Mouse (Mus musculus) inflammation-experienced regulatory T-cells, adult 6 months (primary cell): Measurements from ENCODE around the gene Fads3. TPM values are rescaled to one million over a fixed set of nuclear protein-coding genes. Genes with fewer than 3 reads are reported as not detected.

Experiments used
- ATAC-seq: one replicate; pipeline ENCODE4 v1.8.0; 2017
- polyA plus RNA-seq, 3 experiments: library from polyadenylated mRNA; unstranded; fragments of 100-300 nt; shearing (Covaris generic); gene quantifications; one replicate each; pipeline ENCODE4 v1.2.1; 2017

The Fads3 gene
- polyA plus RNA-seq, 3 experiments from 2014 or later = not detected

DNA sequence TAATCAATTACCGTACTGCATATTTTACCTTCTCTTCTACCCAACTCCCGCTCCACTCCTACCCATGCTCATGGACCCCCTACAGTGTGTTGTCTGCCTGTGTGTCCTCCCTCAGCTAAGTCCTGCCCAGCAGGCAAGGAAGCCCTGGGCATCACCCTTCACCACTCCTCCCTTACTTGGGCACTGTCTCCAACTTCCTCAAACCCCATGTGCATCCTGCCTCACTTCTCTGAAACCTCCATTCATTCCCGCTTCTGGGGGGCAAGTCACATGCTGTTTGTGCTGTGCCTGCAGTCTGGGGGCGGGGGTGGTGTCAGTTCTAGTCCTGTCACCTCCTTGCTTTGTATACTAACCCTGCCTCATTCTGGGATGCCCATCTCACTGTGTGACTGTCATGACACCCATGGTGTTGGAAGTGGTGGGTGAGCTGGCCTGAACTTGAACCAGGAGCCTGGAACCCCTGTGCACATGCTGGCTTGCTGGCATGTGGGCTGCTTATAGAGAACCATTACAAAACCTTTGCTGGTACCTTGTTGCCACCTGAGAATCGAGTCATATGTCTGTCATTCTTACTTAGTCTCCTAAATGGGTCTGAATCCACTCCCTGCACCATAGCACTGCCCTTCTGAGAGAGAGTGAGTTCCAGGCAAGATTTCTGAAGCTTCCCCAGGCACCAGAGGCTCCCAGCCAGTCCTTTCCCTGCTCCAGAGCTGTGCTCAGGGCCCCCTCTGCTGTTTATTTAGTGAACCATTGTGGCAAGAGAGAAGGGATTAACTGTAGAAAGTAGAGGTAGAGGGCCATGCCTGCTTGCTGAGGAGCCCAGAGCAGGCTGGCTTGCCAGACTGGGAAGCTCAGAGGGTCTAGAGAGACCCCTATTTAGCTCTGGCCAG is 18.7 kb upstream of the Fads3 start:
- no peak for ATAC-seq

DNA sequence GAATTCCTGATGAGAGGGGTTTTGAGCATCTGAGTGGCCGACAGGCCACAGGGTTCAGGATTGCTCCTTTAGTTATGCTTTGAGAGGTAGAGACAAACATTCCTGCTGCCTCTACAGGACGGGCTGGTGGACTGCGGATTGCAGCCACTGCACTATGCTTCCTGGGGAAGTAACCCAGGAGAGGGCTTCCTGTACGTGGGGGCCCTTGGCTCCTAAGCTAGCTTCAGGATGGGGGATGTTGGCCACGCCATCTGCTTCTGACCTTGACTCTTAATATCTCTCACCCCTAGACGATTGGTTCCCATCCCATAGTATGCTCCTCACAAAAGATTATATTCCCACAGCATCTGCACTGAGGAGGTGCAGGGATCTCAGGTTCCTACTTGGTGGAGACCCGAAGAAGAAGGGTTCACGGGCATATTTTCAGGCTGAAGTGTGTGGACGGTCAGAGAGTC is 18.0 kb upstream of the Fads3 start:
- ATAC-seq = no peak

DNA sequence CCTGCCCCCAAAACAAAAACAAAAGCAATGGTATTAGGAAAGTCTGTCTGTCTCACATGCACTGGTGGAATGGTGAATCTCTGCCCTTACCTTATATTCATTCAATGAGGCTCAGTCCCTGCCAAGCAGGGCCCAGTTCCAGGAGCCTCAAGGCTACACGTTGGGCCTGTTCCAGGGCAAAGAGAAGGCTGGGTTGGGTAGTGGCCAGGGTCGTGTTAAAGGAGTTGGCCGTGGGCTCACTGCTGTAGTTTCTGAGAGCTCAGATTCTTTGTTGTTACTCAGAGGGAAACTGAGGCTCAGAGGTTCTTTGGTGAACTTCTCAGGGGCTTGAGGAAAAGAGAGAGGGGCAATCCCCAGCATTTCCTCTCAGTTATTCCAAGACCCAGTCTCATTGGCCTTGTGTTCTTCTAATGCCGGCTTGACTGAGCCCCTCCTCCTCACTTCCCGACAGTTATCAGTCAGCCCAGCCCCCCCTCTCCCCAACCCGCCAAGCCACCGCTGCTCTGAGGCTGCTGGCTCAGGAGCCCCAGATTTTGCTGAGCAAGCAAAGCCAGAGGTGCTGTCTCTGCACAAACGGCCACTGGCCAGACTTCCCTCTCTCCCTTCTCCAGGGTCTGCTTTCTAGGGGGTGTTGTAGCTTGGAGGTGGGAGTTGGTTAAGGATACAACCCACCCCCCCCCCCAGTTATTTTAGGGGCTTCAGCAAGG is 16.0 kb upstream of the Fads3 start:
- ATAC-seq = no peak

DNA sequence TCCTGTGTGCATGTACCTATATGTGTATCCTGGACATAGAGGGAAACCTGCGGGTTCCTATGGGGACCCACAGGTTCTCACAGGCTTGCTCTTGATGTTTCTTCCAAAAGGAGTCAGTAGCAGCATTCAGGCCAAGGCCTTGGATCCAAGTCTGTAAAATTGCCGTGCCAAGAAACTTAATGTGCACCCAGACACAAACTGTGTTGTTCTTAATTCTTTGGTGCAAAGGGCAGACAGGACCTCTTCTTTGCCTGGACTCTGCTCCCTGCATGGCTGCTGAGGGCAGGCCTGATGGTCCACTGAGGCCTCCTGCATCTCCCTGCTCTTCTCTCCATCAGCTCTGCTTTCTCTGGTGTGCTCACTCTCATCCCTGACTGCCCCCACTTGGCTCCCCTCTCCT is 11.6 kb upstream of the Fads3 start:
- no peak for ATAC-seq

DNA sequence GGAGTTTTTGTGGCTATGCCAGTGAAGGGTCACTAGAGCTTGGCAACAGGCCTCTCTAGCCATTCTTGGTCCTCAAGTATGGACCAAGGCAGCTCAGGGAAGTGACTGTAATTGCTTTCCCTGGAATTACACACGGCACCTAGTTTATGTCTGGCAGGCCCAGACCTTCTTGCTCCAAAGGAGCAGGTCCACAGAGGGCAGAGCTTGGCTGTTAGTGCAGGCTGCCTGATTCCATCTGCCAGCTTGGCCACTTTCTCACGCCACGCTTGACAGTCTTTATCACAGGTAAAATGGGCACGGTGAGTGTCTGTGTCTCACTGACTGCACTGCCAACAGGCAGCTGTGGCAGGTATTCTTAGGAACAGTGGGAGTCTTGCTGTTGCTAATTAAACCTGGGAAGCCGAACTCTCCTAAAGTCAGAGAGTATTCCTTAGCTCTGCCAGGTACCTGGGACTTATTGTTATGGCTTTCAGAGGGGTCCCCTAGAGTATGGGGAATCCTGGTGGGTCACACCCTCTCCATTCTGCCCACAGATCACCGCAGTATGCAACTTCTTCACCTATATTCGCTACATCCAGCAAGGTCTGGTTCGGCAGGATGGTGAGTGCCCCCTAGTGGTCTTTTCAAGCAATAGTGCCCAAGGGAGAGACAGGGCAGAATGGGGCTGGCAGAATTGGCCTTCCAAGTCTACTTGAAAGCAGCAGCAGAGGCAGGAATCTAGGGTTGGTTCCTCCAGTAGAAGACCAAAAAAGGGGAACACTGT is 8.0 kb upstream of the Fads3 start:
- ATAC-seq = no peak

DNA sequence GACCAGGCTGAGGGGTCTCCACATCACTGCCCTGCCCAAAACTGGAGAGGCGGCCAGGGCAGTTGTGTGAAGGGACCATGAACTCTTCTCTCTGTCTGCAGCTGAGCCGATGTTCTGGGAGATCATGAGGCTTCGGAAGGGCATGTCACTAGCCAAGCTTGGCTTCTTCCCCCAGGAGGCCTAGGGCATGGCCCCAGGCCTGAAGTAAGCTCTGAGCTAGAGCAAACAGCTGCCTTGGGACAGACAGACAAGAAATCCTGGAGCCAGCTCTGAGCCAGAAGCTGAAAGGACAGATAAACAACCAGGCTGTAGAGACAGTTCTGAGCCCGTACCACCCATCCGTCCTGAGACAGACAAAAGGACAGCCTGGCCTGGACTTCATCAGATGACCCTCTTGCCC is 7.0 kb upstream of the Fads3 start:
- ATAC-seq = no peak

DNA sequence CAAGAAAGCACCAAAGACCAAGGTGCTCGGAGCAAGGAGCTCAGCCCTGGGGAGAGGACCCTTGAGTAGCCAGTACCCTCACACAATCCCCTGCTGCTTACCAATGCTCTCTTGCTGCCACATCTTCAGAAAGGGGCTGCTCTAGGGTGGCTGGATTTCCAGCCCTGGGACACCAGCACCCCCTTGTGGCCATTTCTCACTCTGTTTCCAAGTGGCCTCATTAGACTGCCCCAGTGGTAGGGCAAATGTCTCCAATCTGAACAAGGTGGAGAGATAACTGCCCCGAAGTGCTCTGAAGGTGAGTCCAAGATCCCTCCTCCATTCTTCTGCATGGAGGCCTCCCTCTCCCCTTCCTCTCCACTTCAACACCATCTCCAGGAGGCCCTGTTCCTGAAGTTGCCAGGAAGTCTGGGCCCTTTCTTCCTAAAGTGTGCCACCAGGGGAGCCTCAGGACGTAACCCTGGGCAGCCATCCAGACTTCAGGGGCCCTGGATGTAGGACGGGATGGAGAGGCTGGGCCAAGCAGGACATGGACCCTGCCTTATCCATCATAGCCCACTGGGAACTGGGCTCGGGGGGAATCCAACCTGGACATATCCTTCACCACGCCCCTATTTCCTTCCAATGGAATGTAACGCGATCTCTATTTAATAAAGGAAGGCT is 6.5 kb upstream of the Fads3 start:
- no peak for ATAC-seq

DNA sequence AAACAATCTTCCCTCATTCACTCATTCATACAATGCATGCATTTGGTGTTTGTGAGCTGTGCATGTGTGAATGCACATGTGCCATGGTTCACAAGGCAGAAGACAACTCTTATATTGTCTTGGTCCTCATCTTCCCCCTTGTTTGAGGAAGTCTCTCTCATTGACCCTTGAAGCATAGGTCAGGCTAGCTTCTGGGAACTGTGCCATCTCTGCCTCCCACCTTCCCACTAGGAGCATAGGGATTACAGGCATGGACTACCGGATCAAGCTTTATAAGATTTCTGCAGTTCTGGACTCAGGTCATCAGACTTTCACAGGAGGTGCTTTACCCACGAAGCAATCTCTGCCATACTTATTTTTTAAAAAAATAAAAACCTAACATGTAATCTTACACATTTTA is 3.8 kb upstream of the Fads3 start:
- no peak for ATAC-seq

DNA sequence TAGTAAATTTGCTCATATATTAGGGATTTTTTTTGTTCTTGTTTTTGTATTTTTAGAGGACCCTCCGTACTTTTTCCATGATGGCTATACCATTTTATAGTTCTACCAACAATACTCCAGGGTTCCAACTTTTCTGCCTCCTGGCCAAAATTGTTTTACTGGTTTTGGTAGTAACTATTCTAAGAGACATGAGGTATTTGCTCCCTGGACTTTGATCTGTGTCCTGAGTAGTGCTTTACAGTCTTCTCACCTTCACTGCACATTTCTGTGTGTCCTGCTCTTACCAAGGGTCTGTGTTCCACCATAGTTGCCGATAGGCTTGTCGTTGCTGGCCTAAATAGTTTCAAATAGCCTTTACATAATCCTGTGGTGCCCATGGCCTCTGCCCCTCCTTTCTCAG is 3.0 kb upstream of the Fads3 start:
- no peak for ATAC-seq

DNA sequence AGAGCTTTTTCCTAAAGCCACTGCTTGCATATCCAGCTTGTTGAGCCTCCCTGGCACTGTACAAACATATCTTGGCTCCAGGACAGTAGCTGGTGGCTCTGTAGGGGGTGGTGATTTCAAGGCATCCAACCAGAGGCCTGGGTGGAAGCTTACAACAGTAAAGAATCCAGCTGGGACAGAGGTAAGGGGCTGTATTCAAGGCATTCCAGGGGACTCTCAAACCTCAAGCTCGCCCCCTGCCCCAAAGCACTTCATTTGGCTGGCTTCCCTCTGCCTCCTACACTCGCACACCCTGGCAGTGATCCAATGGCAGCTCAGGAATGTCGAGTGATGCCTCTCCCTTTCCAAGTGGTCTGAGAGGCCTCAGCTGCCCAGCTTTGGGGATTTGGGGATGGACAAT is 2.5 kb upstream of the Fads3 start:
- ATAC-seq = no peak

DNA sequence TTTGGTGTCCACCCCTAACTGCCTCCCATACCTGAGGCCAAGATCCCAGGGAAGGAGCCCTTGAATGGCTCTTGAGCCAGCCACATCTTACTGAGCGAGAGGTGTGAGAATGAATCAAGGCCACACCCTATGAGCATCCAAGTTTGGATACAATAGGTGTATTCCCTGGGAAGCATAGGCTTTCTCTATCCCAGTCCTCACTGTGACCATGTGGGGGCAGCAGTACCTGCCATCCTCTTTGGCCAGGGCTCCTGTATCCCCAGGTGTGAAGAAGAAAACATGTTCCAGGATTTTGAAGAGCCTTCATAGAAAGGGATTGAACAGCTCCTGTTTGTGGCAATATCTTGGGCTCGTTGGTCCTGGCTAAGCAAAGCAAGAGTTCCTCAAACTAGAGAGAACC is 1.8 kb upstream of the Fads3 start:
- no peak for ATAC-seq

DNA sequence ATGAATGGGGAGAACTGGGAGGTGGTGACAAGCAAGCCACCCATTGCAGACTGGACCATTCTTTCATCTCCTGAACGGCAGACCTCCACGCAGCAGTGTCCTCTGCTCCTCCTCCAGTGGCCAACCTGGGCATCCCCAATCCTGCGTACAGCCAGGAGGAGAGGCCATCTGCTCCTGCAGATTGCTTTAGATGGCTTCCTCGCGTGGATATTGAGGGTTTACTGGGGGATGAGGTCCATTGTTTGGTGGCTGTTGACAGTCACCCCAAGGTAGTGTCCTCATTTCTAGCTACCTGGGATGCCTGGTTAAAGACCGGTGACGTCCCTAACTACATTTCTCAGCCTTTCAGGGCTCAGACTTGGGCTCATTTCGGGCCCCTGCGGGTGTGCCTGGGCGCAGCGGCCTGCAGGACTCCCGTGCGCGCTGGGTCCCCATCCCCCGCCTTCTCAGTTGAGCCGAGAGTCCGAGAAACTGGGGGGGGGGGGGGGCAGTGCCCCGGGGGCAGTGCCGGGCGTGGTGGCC is 442 bp upstream of the Fads3 start:
- no peak for ATAC-seq

DNA sequence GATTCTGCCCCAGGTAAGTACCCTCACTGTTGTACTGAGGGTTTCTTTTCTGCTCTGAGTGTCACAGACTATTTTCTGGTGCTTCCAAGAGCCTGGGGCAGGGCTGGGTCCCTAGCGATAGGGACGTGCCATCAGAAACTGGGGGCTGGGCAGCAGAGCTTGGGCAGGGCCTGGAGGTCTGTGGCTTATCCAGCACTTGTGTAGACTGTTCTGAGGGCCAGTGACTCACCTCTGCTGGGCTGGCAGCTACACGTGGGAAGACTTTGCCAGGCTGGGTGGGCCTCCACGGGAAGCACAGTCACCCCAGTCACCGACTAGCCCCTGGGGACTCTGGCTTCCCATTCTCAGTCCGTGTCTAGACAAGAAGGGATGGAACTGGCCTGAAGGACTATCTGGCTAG is 863 bp downstream of the Fads3 start:
- ATAC-seq = no peak

DNA sequence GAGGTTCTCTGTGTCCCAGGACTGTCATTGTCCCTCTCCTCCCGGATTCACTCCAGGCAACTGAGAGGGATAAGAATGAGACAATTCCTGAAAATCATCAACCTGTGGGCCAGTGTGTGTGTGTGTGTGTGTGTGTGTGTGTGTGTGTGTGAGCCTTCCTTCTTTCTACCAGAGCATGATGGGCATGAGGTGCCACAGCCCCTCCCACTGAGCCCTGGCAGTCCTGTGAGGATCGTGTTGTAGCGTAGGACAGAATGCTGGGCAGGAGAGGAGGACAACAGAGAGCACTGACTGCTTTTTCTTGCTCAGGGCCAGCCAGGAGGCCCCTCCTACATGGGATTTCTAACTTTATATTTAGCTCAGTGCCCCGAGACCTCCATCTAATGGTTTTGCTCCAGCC is 1.4 kb downstream of the Fads3 start:
- no peak for ATAC-seq

DNA sequence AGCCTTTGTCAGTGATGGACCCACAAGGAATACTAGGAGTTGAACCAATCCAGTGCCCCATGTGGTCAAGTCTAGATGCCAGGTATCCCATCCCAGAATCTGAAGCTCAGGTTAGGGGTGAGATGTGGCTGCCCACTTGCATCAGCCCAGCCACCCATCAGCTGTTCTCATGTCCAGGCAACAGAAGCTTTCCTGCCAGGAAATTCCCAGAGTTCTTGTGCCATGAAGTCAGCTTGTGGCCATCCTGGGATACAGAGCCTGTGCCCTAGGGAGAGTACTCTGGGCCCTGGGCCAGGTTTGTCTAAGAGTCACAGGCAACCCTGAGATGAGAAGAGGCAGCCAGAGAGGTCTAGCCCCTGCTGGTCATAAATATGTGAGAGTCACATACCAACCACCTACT is 2.3 kb downstream of the Fads3 start:
- ATAC-seq = no peak

DNA sequence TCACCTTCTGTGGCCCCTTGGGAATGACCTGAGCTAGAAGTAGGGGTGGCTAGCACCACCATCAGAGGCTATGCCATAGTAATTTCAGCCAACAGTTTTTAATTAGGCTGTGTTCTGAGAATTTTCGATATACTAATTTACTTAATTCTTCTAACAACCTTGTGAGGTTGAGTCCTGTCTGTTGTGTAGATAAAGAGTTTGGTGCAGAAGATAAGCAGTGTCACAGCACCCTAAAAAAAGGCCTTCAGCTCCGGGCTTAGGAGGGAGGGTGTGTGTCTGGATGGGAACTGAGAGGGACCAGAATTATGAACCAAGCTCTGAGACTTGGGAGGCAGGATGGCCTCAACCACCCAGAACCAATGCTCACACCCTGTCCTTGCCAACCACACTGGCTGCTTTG is 4.3 kb downstream of the Fads3 start:
- ATAC-seq = no peak

DNA sequence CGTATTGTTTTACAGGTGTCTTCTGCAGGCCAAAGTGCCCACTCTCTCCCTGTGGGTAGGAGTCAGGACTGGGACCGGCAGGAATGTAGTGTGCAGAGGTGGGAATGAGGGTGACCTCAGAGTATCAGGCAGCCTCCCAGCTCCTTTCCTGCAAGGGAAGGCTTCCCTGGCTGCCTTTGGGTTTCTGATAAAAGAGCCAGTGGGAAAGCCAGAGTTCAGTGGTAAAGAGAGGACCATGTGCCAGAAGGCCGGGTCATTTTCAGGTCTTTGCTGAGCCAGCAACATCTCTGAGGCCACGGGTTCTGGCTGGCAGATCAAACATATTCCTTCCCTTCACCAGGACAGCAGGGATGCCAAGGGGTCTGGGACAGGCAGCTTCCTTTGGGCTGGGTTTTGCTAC is 5.0 kb downstream of the Fads3 start:
- ATAC-seq = no peak

DNA sequence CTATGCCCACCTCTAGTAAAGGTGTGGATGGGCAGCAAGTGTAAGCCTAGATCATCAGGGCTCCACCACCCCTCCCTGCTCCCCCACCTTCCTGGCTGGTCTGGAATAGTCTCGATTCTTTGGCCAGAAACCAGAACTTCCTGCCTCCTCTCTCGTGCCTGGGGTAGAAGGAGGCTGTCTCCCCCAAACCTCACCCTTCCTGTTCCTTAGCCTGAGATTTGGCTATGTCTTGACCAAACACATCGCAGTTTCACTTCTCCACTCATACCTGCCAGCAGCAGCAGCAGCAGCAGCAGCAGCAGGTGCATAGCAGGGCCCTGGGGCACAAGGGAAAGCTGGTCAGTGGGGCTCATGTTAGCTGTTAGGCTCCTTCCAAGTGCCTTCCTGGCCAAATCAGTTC is 5.6 kb downstream of the Fads3 start:
- ATAC-seq = no peak

DNA sequence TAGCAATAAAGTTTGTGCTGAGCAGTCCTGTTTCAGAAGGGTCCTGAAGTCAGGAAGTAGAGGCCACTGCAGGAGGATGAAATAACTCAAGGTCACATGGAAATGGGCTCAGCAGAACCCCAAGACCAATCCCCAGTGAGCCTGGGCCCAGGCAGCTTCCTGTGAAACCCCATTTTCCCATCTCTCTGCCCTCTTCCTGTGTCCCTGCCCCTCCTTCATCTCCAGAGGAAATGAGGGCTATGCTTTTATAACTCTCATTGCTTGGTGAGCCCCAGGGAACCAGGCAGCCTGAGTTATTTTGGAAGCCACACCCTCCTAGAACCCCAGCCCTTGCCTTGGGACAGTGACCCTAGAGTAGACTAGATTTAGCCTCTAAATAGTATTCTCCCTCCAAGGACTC is 8.2 kb downstream of the Fads3 start:
- no peak for ATAC-seq

DNA sequence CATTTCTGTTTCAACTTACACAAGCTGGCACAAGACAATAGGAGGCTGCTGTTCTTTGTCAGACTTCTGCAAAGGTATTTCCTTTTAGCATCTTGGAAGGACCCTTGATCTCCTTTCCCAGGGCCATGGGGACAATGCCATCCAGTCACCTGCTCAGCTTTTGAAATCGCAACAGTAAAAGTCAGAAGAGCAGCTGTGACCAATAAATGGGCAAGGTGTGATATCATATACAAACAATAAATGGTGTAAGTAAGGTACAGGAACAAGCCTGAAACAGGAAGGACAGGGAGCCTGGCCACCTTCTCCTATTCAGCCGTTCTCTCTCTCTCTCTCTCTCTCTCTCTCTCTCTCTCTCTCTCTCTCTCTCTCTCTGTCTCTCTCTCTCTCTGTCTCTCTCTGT is 9.1 kb downstream of the Fads3 start:
- ATAC-seq = no peak

DNA sequence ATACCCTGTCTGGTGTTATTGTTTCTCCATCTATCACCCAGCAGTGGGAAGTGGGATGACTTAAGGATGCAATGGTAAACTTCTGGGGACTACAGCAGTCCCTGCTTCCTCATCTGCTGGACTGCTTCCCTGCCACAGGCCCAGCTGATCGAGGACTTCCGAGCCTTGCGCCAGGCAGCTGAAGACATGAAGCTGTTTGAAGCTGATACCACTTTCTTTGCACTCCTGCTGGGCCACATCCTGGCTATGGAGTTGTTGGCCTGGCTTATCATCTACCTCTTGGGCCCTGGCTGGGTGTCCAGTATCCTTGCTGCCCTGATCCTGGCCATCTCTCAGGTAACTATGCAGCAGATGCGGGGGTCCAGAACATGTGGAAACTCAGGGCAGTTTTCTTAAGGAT is 11.3 kb downstream of the Fads3 start:
- ATAC-seq = no peak

DNA sequence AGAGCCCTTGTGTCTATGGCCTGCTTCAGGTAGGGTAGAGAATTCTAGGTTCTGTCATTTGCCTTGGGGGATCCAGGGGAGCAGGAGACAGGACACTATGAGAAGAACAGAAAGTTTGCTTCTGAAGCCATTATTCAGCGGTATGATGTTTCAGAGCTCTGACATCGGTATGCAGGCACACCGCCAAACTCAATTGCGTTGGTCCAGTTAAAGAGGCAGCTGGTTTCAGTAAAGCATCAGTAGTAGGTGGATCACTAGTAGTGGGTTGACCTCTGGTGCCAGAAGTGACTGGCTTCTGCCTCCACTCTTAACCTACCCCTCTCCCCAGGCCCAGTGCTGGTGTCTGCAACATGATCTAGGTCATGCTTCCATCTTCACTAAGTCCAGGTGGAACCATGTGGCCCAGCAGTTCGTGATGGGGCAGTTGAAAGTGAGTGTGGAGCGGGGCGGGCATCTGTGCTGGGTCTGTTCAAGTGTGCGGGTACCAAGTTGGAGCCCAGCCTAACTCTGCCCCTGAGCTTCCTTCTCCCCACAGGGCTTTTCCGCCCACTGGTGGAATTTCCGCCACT is 12.4 kb downstream of the Fads3 start:
- ATAC-seq = no peak
